Mouse (Mus musculus): Measurements from ENCODE around the gene Glyr1. TPM values are rescaled to one million over a fixed set of nuclear protein-coding genes. Genes with fewer than 3 reads are reported as not detected.

The Glyr1 gene
- polyA plus RNA-seq (2015; fragmentation: Nextera tagmentation; extraction: Ambion mirVana): 188 and 207 TPM in 2 replicates

DNA sequence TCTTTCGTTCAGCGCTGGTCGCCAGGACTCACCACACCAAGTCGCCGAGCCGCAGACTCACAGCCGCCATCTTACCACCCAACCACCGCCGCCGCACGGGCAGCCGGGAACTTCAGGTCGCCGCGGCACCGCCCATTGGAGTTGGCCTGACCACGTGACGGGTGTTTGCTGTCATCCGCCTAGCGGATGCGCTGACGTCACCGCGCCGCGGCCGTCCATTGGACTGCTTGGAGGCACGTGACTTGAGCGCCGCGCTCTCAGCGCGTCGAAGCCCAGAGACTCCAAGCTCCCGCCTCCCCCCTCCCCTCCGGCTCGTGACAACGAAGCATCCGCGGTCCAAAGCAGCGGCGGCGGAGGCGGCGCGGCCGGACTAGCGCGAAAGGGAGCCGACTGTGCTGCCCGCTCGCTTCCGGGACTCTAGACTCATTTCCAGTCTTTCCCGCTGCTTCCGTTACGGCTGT, at the start of gene Glyr1, which contains the start of gene Ubn1:
Gene Glyr1 (minus strand): TSS at position 90 of the 461 bp plus-strand sequence.
Gene Ubn1 (plus strand): TSS at position 284 of the 461 bp plus-strand sequence.
- H3K27ac ChIP-seq: peak within 1 kb of the TSS; percentile 97
- H3K4me3 ChIP-seq: peak within 1 kb of the TSS; percentile 98
- WGBS: under 1% methylated on average over 55 of the region's 56 CpGs
- no peaks in the 10 kb centered on the region for H3K9me3 ChIP-seq (replicated peaks)
- peak within 1 kb of the TSS; percentile 97 for H3K4me2 ChIP-seq
- H3K4me1 ChIP-seq: peaks cover 32% of the 10 kb centered on the region
- peak within 1 kb of the TSS; percentile 97 for H3K9ac ChIP-seq
- peak; percentile 100 for ATAC-seq
- peaks cover 36% of the 10 kb centered on the region for H3K36me3 ChIP-seq (ENCODE audit: poor library complexity, severe bottlenecking)
- no peaks in the 10 kb centered on the region for H3K27me3 ChIP-seq

DNA sequence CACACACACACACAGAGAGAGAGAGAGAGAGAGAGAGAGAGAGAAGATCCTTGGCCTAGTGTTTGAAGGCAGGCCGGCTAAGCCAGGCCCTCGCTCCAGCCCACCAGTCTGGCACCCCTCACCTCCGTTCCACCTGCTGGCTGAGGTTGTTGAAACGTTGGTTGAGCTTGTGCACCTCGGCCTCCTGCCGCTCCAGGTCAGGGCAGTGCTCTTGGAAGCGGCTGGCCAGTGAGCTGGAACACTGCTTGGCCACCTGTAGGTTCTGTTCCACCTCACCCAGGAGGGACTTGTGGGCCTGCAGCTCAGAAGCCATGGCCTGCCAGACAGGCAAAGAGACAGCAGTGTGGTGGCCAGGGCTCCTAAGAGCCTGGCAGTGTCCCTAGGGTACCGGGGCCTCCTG, 46.8 kb upstream of the Glyr1 start:
- no peak for ATAC-seq
- no peak overlapping the region for H3K4me3 ChIP-seq
- H3K4me2 ChIP-seq: no peak overlapping the region
- no peak overlapping the region for H3K9ac ChIP-seq
- H3K27me3 ChIP-seq: no peaks in the 10 kb centered on the region
- 78% methylated on average over 8 of the region's 8 CpGs for WGBS
- H3K9me3 ChIP-seq (replicated peaks): no peaks in the 10 kb centered on the region
- no peaks in the 10 kb centered on the region for H3K36me3 ChIP-seq (ENCODE audit: poor library complexity, severe bottlenecking)
- no peak overlapping the region for H3K27ac ChIP-seq
- no peaks in the 10 kb centered on the region for H3K4me1 ChIP-seq

DNA sequence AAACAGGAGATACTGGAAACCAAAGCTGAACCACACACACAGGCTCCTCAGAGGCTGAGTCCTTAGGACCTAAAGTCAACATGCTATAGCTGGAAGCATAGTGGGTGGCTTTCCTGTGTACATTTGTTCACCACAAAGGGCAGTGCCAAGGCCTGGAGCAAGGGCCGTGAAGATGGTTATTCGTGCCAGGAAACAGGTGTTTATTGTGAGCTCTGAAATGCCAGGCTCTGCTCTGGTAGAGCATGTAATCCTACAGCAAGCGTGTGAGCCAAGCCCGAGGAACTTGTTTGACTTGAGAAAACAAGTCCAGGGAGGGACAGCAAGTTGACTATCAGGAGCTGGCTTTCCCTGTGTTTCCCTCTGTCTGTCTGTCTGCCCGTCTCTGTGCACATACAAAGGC, 43.6 kb upstream of the Glyr1 start:
- Histone ChIP-seq H3K36me3 (ENCODE audit: poor library complexity, severe bottlenecking) (peaks cover 12% of the 10 kb centered on the region), H3K27me3 (no peaks in the 10 kb centered on the region), H3K4me3 (no peak overlapping the region), H3K4me2 (no peak overlapping the region), H3K4me1 (no peaks in the 10 kb centered on the region), H3K27ac (no peak overlapping the region), H3K9ac (no peak overlapping the region), H3K9me3 (replicated peaks) (no peaks in the 10 kb centered on the region)
- 88% methylated on average over 5 of the region's 5 CpGs for WGBS
- no peak for ATAC-seq

DNA sequence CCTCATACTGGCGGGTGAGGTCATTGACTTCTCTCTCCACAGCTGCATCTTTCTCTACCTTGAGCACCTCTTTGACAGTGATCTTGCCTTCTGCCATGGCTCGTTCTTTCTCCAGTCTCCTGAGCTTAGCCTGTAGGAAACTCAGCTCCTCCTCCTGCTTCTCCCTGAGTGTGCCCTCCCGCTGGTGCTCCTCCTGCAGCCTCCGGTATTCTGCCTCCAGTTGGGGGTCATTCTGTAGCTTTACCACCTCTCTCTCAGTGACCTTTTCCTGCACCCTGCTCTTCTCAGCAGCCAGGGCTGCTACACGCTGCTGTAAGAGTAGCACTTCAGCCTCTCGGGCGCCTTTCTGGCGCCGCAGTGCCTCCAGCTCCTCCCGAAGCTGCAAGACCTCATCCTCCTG, 39.4 kb upstream of the Glyr1 start:
- Histone ChIP-seq H3K4me2 (no peak overlapping the region), H3K9me3 (replicated peaks) (no peaks in the 10 kb centered on the region), H3K36me3 (ENCODE audit: poor library complexity, severe bottlenecking) (peaks cover 53% of the 10 kb centered on the region), H3K27ac (no peak overlapping the region), H3K4me1 (no peaks in the 10 kb centered on the region), H3K27me3 (no peaks in the 10 kb centered on the region), H3K4me3 (no peak overlapping the region), H3K9ac (no peak overlapping the region)
- ATAC-seq: no peak
- WGBS: 83% methylated on average over 10 of the region's 10 CpGs

DNA sequence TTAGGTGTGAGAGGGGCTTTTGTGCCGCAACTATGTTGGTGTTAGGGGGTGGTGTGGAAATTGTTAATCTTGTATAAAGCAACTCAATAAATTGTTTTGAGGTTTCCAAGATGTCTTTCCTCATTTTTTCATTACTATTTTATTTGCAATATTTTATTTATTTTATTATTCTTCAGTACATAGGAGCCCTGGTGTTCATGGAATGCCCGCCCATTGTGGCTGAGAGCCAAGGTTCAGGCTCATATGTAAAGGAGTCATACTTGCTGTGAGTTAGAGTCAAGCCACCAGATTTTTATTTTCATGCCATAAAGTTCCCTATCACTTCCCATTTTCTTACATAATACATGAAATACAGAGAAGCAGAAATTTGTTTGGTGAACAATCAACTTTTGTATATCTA, 36.5 kb upstream of the Glyr1 start:
- Histone ChIP-seq H3K27ac (no peak overlapping the region), H3K4me3 (no peak overlapping the region), H3K9me3 (replicated peaks) (no peaks in the 10 kb centered on the region), H3K36me3 (ENCODE audit: poor library complexity, severe bottlenecking) (peaks cover 81% of the 10 kb centered on the region), H3K9ac (no peak overlapping the region), H3K4me1 (no peaks in the 10 kb centered on the region), H3K27me3 (no peaks in the 10 kb centered on the region), H3K4me2 (no peak overlapping the region)
- no peak for ATAC-seq
- 97% methylated on average over 2 of the region's 2 CpGs for whole genome bisulfite sequencing

DNA sequence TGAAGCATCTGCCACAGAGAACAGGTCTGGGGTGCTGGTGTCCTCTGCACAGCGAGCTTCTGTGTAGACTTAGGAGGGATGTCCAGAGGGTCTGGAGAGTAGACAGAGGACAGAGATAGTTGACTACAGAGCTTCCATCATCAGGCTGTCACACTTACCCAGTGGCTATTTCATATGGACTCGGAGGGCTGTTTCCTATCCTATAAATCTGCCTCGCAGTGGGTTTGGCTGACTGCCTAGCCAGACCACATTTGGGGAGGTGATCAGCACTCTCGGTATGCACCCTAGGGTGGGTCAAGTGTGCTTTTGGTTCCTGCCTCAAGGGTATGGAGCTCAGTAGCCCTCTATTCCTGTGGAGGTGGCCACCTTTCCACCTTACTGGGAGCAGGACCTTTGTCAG, 35.5 kb upstream of the Glyr1 start:
- no peaks in the 10 kb centered on the region for H3K27me3 ChIP-seq
- H3K4me1 ChIP-seq: no peaks in the 10 kb centered on the region
- no peaks in the 10 kb centered on the region for H3K9me3 ChIP-seq (replicated peaks)
- no peak overlapping the region for H3K27ac ChIP-seq
- 91% methylated on average over 4 of the region's 4 CpGs for WGBS
- no peak for ATAC-seq
- H3K9ac ChIP-seq: no peak overlapping the region
- no peak overlapping the region for H3K4me2 ChIP-seq
- H3K36me3 ChIP-seq (ENCODE audit: poor library complexity, severe bottlenecking): peaks cover 85% of the 10 kb centered on the region
- H3K4me3 ChIP-seq: no peak overlapping the region

DNA sequence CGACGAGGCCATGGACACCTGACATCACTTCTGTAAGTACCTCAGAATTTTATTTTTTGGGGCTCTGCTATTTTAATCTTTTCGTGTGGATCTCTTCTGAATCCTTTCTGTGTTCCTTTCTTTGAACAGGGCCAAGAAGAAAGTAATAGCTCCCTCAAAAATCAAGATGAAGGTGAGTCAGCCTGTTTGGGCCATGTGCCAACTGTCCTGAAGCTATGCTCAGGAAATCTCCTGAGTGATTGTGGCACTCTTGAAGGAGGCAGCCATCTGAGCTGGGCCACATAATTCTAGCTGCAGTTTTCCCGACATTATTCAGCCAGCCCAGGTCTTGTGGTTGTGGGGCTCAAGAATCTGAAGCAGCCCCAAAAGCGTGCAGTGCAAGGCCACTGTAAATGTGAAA, 24.7 kb upstream of the Glyr1 start:
- 89% methylated on average over 5 of the region's 5 CpGs for WGBS
- H3K9ac ChIP-seq: no peak overlapping the region
- no peaks in the 10 kb centered on the region for H3K9me3 ChIP-seq (replicated peaks)
- H3K4me2 ChIP-seq: no peak overlapping the region
- no peaks in the 10 kb centered on the region for H3K27me3 ChIP-seq
- peaks cover 94% of the 10 kb centered on the region for H3K36me3 ChIP-seq (ENCODE audit: poor library complexity, severe bottlenecking)
- no peak for ATAC-seq
- no peak overlapping the region for H3K27ac ChIP-seq
- no peak overlapping the region for H3K4me3 ChIP-seq
- no peaks in the 10 kb centered on the region for H3K4me1 ChIP-seq

DNA sequence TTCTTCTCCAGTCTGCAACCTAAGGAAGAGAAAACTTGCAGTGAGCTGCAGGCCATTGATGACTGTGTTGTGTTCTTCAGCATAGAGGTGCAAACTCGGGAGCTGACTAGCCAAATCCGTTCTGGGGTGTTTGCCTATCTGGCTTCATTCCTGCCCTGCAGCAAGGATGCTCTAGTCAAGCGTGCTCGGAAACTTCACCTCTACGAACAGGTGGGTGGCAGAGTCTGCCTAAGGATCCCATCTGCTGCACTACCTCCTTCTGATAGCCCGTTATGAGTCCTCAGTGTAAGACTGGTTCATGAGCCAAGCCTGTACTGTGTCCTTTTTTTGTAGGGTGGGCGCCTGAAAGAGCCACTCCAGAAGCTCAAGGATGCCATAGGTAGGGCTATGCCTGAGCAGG, 22.3 kb upstream of the Glyr1 start:
- 88% methylated on average over 7 of the region's 7 CpGs for WGBS

DNA sequence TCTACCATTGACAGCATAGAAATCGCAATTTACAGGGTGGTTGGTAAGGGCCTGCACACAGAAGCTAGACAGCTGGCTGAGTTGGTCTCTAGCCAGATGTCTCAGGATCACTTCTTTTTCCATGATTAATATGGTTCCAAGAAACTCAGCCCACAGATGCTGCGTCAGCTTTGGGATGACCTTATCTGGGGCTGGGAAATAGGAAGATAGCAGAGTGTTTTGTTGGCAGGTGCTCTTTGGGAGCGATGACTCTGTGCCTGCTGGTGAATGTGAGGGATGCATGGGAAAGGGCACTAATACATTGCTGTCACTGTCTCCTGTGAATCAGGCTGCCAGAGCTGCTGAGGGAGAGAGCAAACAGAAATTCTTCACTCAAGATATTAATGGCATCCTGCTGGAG, 20.7 kb upstream of the Glyr1 start:
- WGBS: 96% methylated on average over 3 of the region's 3 CpGs
- Histone ChIP-seq H3K4me2 (no peak overlapping the region), H3K27me3 (no peaks in the 10 kb centered on the region), H3K9ac (no peak overlapping the region), H3K27ac (no peak overlapping the region; the same call in 1 of the 2 replicates), H3K4me3 (no peak overlapping the region), H3K9me3 (replicated peaks) (no peaks in the 10 kb centered on the region), H3K4me1 (no peaks in the 10 kb centered on the region), H3K36me3 (ENCODE audit: poor library complexity, severe bottlenecking) (peaks cover 86% of the 10 kb centered on the region)
- ATAC-seq: no peak

More for the DNA sequence above, 22.3 kb upstream of the Glyr1 start:
- Histone ChIP-seq H3K27ac (no peak overlapping the region), H3K4me1 (no peaks in the 10 kb centered on the region), H3K9me3 (replicated peaks) (no peaks in the 10 kb centered on the region), H3K27me3 (no peaks in the 10 kb centered on the region), H3K4me2 (no peak overlapping the region), H3K36me3 (ENCODE audit: poor library complexity, severe bottlenecking) (peaks cover 90% of the 10 kb centered on the region), H3K9ac (no peak overlapping the region), H3K4me3 (no peak overlapping the region)
- ATAC-seq: no peak

DNA sequence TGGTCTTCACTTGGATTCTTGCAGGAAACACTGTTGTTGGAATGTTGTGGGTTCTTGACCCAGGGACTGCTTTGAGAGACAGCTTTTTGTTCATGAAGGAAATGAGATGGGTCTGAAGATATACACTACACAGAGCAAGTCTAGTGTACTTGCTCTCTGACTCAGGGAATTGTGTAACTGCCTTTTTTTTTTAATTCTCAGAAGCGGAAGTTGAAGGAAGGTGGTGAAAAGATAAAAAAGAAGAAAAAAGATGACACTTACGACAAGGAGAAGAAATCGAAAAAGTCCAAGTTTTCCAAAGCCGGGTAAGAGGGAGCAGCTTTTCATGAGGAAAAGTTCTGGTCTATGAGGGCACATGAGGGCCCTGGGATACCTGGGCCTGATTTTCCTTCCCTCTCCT, 13.8 kb upstream of the Glyr1 start:
- no peaks in the 10 kb centered on the region for H3K27me3 ChIP-seq
- no peak overlapping the region for H3K4me2 ChIP-seq
- over 99% methylated on average over 4 of the region's 4 CpGs for WGBS
- H3K36me3 ChIP-seq (ENCODE audit: poor library complexity, severe bottlenecking): peaks cover 72% of the 10 kb centered on the region
- no peak for ATAC-seq
- no peak overlapping the region for H3K27ac ChIP-seq
- no peaks in the 10 kb centered on the region for H3K4me1 ChIP-seq
- no peak overlapping the region for H3K9ac ChIP-seq
- no peaks in the 10 kb centered on the region for H3K9me3 ChIP-seq (replicated peaks)
- no peak overlapping the region for H3K4me3 ChIP-seq

DNA sequence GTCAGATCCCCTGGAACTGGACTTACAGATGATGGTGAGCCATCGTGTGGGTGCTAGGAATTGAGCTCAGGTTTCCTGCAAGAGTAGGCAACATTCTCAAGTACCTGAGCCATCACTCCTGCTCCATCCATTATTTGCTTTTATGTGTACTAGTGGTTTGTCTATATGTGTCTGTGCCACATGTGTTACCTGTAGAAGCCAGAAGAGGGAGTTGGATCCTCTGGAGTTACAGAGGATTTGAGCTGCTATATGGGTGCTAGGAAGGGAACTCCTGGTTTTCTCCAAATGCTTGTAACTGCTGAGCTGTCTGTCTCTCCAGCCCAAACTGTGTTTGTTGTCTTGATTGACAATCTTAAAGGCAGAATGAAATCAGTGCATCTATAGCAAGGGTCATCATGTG, 8.5 kb upstream of the Glyr1 start:
- ATAC-seq: no peak
- Histone ChIP-seq H3K9ac (no peak overlapping the region), H3K27ac (no peak overlapping the region), H3K9me3 (replicated peaks) (no peaks in the 10 kb centered on the region), H3K36me3 (ENCODE audit: poor library complexity, severe bottlenecking) (peaks cover 66% of the 10 kb centered on the region), H3K4me2 (no peak overlapping the region), H3K4me1 (no peaks in the 10 kb centered on the region), H3K27me3 (no peaks in the 10 kb centered on the region), H3K4me3 (no peak overlapping the region)
- WGBS: 78% methylated on average over 1 of the region's 1 CpGs

DNA sequence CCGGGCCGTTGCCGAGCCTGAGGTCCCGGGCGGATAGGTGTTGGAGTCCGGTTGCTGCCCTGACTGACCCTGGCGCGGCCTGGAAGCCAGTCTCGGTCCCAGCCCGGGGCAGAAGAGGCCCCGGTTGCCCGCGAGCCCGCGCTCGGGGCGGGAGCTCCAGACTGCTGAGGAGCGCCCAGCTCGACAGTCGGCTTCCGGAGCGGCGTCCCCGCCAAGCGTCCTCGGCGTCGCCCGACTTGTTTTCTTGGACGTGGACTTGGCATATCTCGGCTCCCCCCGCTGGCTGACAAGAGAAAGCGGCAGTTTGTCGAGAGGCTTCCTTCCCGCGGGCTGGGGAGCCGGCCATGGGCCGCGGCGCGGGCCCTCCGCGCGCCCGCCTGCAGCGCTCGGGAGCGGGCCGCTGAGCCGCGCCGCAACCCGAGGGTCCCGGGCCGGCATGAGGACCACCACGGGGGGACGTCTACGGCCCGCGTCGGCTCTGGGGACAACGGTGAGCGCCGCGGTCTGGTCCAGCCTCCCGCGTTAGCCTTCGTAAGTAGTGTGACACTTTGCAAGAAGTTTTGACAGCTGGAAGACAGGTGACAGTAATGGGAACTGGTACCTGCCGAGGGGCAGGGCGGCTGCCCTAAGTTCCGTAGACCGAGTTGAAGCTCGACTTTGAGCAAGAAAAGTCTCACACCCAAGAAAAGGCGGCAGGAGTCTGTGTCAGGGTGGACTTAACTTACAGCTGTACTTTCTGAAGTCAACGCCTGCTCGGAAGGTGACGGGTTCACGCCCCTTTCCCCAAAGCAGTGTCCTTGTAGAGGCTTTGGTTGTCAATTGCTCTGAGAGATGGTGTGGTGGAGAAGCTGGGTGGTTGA, 818 bp upstream of the Glyr1 start:
- ATAC-seq: peak; percentile 77
- H3K9me3 ChIP-seq (replicated peaks): no peaks in the 10 kb centered on the region
- H3K4me2 ChIP-seq: peak overlapping the region; percentile 97
- peak overlapping the region; percentile 91 for H3K9ac ChIP-seq
- H3K27me3 ChIP-seq: no peaks in the 10 kb centered on the region
- peaks cover 36% of the 10 kb centered on the region for H3K36me3 ChIP-seq (ENCODE audit: poor library complexity, severe bottlenecking)
- H3K27ac ChIP-seq: peak overlapping the region; percentile 97
- H3K4me1 ChIP-seq: peaks cover 32% of the 10 kb centered on the region
- H3K4me3 ChIP-seq: peak overlapping the region; percentile 98
- under 1% methylated on average over 74 of the region's 78 CpGs for WGBS

All from forebrain, embryonic 13.5 days (tissue).